Mouse (Mus musculus): ENCODE results near the gene Pmf1. TPM values are rescaled to one million over a fixed set of nuclear protein-coding genes. Genes with fewer than 3 reads are reported as not detected.

Pmf1 gene
- total RNA-seq, 4 experiments from 2014 or later: 15.5 to 18.5 (median 16.7) TPM

GRCm38 (mm10) chr3:88354396-88355165 is 55.5 kb downstream of the Pmf1 start:
- no peak for DNase-seq (ENCODE audit: low spot score in 2 of 2)

GRCm38 (mm10) chr3:88352907-88353306 is 57.2 kb downstream of the Pmf1 start:
- DNase-seq (ENCODE audit: low spot score in 2 of 2): no peak

- no peak for DNase-seq (ENCODE audit: low spot score in 2 of 2)
These were observed 59.4 kb downstream of the Pmf1 start for GRCm38 (mm10) chr3:88350732-88351131.

Small RNA genes within 50 kb of the gene (microRNA-seq; reads per million reads assigned to microRNA genes)
- gene Mir7011: not detected

Other genes with a start within 250 kb of the Pmf1 start
- gene Rhbg, start 155.6 kb downstream of the Pmf1 start, total RNA-seq (2022): not detected
- gene Gm38392, start 123.1 kb downstream of the Pmf1 start, total RNA-seq (2022): 1 to 10 TPM in 1 of 4 experiments, under 1 TPM in 3; 0.72 to 2.2 (median 0.81) TPM
- gene Tsacc, start 113.3 kb downstream of the Pmf1 start, total RNA-seq (2022): 1 to 10 TPM; 2.6 to 7.3 (median 6.1) TPM
- 100 to 1,000 TPM in 1 of 4 experiments, 10 to 100 TPM in 3; 91.1 to 102 (median 92.6) TPM for gene Cct3, start 113.2 kb downstream of the Pmf1 start, total RNA-seq (2022)
- 10 to 100 TPM; 34.5 to 39.4 (median 37.9) TPM for gene Glmp, start 85.3 kb downstream of the Pmf1 start, total RNA-seq (2022)
- gene Tmem79, start 74.2 kb downstream of the Pmf1 start, total RNA-seq (2022): 1 to 10 TPM; 1.9 to 3.7 (median 2.8) TPM
- 10 to 100 TPM; 39.0 to 54.6 (median 44.5) TPM for gene Smg5, start 74.1 kb downstream of the Pmf1 start, total RNA-seq (2022)
- under 1 TPM; 0.15 to 0.94 (median 0.56) TPM for gene Paqr6, start 45.7 kb downstream of the Pmf1 start, total RNA-seq (2022)
- gene Bglap3, start 37.6 kb downstream of the Pmf1 start, total RNA-seq (2022): not detected
- gene Bglap2, start 31.6 kb downstream of the Pmf1 start, total RNA-seq (2022): not detected
- not detected for gene Bglap, start 25.9 kb downstream of the Pmf1 start, total RNA-seq (2022)
- gene Slc25a44, start 14.8 kb upstream of the Pmf1 start, total RNA-seq (2022): 10 to 100 TPM; 19.5 to 22.4 (median 21.5) TPM
- 1 to 10 TPM in 2 of 4 experiments, under 1 TPM in 2; 0.48 to 1.2 (median 1.00) TPM for gene Sema4a, start 50.9 kb upstream of the Pmf1 start, total RNA-seq (2022)
- gene Lmna, start 99.6 kb upstream of the Pmf1 start, total RNA-seq (2022): 10 to 100 TPM; 59.0 to 76.0 (median 67.8) TPM
- under 1 TPM; 0.07 to 0.31 (median 0.15) TPM for gene Mex3a, start 122.1 kb upstream of the Pmf1 start, total RNA-seq (2022)
- gene Rab25, start 138.0 kb upstream of the Pmf1 start, total RNA-seq (2022): not detected
- 10 to 100 TPM; 83.0 to 95.4 (median 86.1) TPM for gene Lamtor2, start 142.7 kb upstream of the Pmf1 start, total RNA-seq (2022)
- gene Ubqln4, start 143.4 kb upstream of the Pmf1 start, total RNA-seq (2022): 100 to 1,000 TPM in 1 of 4 experiments, 10 to 100 TPM in 3; 91.9 to 112 (median 94.6) TPM
- 10 to 100 TPM; 41.5 to 44.9 (median 43.1) TPM for gene Ssr2, start 165.5 kb upstream of the Pmf1 start, total RNA-seq (2022)
- 10 to 100 TPM; 13.5 to 19.0 (median 16.6) TPM for gene Arhgef2, start 195.6 kb upstream of the Pmf1 start, total RNA-seq (2022)
- not detected for gene Rxfp4, start 242.8 kb upstream of the Pmf1 start, total RNA-seq (2022)

Measured in gastrocnemius, adult 8-10 months (tissue).